ENCODE assay signal across 8 mouse cellular contexts in genomic region chr1:190979100-190979563, GRCm38 (mm10). TPM values are rescaled to one million over a fixed set of nuclear protein-coding genes. Genes with fewer than 3 reads are reported as not detected.
DNase-seq lines count a peak whose midpoint lies in the region; ATAC-seq and TF ChIP-seq lines count a peak whose summit lies in the region.

TSS of gene Vash2 (minus strand) at chr1:190979296.

- H3K9ac ChIP-seq in lung, embryonic 14.5 days, result peak within 1 kb of the TSS; percentile 87

- H3K4me2 ChIP-seq in lung, embryonic 14.5 days, result peak within 1 kb of the TSS; percentile 98

- ATAC-seq in lung, embryonic 14.5 days (ENCODE audit: insufficient read depth), result peak; percentile 99

- H3K4me3 ChIP-seq in hindbrain, embryonic 10.5 days, result peak within 1 kb of the TSS; percentile 74
- peak within 1 kb of the TSS; percentile 67 for H3K4me3 ChIP-seq in lung, embryonic 14.5 days (ENCODE audit: low read depth, low read length)
- H3K4me3 ChIP-seq in olfactory bulb, adult 2 months (ENCODE audit: insufficient read depth, low read depth, low read length), result peak within 1 kb of the TSS; percentile 63

- H3K27me3 ChIP-seq in hindbrain, embryonic 10.5 days (ENCODE audit: insufficient read depth, poor library complexity, severe bottlenecking), result peaks cover 3% of the 10 kb centered on the region; the same call in 1 of the 2 replicates
- H3K27me3 ChIP-seq in lung, embryonic 14.5 days (ENCODE audit: insufficient read depth, low read length), result no peaks in the 10 kb centered on the region

- peak within 1 kb of the TSS; percentile 94 for H3K27ac ChIP-seq in hindbrain, embryonic 10.5 days
- H3K27ac ChIP-seq in lung, embryonic 14.5 days (ENCODE audit: low read depth), result peak within 1 kb of the TSS; percentile 92
- H3K27ac ChIP-seq in olfactory bulb, adult 2 months (ENCODE audit: insufficient read depth, low read depth, low read length), result no peak within 1 kb of the TSS

- under 1% methylated on average over 38 of the region's 38 CpGs for WGBS in hindbrain, embryonic 10.5 days
- under 1% methylated on average over 38 of the region's 38 CpGs for WGBS in lung, embryonic 14.5 days
- under 1% methylated on average over 38 of the region's 38 CpGs for WGBS in olfactory bulb, adult 2 months

- no peaks in the 10 kb centered on the region for H3K9me3 ChIP-seq in hindbrain, embryonic 10.5 days
- no peaks in the 10 kb centered on the region for H3K9me3 ChIP-seq in lung, embryonic 14.5 days (ENCODE audit: low read depth, low read length)

- H3K4me1 ChIP-seq in hindbrain, embryonic 10.5 days (replicated peaks), result peaks cover 51% of the 10 kb centered on the region
- H3K4me1 ChIP-seq in lung, embryonic 14.5 days (ENCODE audit: insufficient read depth), result peaks cover 13% of the 10 kb centered on the region
- peaks cover 14% of the 10 kb centered on the region for H3K4me1 ChIP-seq in olfactory bulb, adult 2 months (ENCODE audit: control insufficient read depth, insufficient read depth, low read length)

- DNase-seq in R1 (ENCODE audit: low read depth, low spot score), result peak; percentile 91
- DNase-seq in cerebellum, adult 9-10 months, result peak; percentile 28
- peak; percentile 74 to 80 for DNase-seq in frontal cortex, postnatal 10 days (ENCODE audit: low spot score in 2 of 2)
- DNase-seq in hindbrain, embryonic 10.5 days (ENCODE audit: low spot score), result peak; percentile 94
- peak; percentile 32 for DNase-seq in layer of hippocampus, adult 9-10 months (ENCODE audit: low spot score)
- peak; percentile 97 for DNase-seq in lung, embryonic 14.5 days
- DNase-seq in urinary bladder, adult 2 months (ENCODE audit: low spot score), result peak; percentile 54

- peak; percentile 46; the same call in 1 of the 2 replicates for TF ChIP-seq POLR2A in olfactory bulb, adult 2 months (IDR thresholded peaks at IDR 0.05; ENCODE audit: insufficient read depth, low read depth, low read length)

- H3K36me3 ChIP-seq in hindbrain, embryonic 10.5 days, result peaks cover 15% of the 10 kb centered on the region
- H3K36me3 ChIP-seq in lung, embryonic 14.5 days (ENCODE audit: insufficient read depth), result peaks cover 11% of the 10 kb centered on the region; the same call in 1 of the 2 replicates

- TF ChIP-seq CTCF in lung, embryonic 14.5 days (IDR thresholded peaks at IDR 0.05; ENCODE audit: low read depth), result no peak
- no peak for TF ChIP-seq CTCF in olfactory bulb, adult 2 months (IDR thresholded peaks at IDR 0.05; ENCODE audit: insufficient read depth, low read depth, low read length)

RNA-seq across cellular contexts. Expression of gene Vash2, which starts in this region (rescaled TPM):
- polyA plus RNA-seq in hindbrain, embryonic 10.5 days (2016; fragmentation: Nextera tagmentation; extraction: Ambion mirVana), result 39.1 and 50.5 TPM in 2 replicates
- 38.1 and 40.6 TPM in 2 replicates for polyA plus RNA-seq in lung, embryonic 14.5 days (2014; fragmentation: Nextera tagmentation; extraction: Ambion mirVana)
- polyA plus RNA-seq in olfactory bulb, adult 2 months (2012; ENCODE audit: insufficient read depth, insufficient read length, low replicate concordance, missing spikeins), result not detected in 2 replicates
- 0.56 and 0.88 TPM in 2 replicates for polyA plus RNA-seq in urinary bladder, adult 2 months (2012; rRNA removed)

Comparison
In these comparisons a context has a peak if more than half of its experiments do, and no peak if none do; other contexts are left out.
1. Peak in DNase-seq in urinary bladder, adult 2 months; RNA of the gene not detected or under 1 TPM.
2. DNase-seq: peak in every context shown above with its lines; median percentile 97 in lung, embryonic 14.5 days; 94 in hindbrain, embryonic 10.5 days; 91 in R1; 77 in frontal cortex, postnatal 10 days; 54 in urinary bladder, adult 2 months; 32 in layer of hippocampus, adult 9-10 months; 28 in cerebellum, adult 9-10 months.